In the genomic region with DNA sequence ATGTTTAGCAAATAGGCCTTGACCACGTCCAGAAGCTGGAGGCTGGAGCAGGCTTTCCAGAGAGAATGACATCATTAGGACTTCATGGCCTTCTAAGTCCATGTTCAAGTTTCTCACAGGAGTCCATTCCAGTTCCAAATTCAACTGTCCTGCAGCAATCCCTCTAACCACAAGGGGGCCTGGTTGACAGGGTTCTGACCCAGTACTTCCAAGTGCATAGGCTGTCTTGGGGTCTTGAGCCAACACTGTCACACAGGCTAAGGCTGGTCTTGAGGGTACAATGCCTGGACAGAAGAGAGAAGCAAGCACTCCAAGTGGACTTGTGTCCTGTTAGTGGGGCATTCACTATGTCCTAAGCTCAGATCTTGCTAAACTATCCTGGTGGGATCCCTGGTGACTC, we compare ENCODE assay signal across 9 mouse cellular contexts.
DNase-seq lines count a peak whose midpoint lies in the region; ATAC-seq and TF ChIP-seq lines count a peak whose summit lies in the region.
"Had no signal": no experiment of that assay in that cellular context is flagged by ENCODE, and none has a peak within 500 bp of the region (broad histone marks: within the 10 kb centered on the region; RNA-seq: fewer than 3 reads in every experiment).

No protein-coding gene starts in this region.

- H3K27me3 ChIP-seq in heart, embryonic 12.5 days (replicated peaks), result no peaks in the 10 kb centered on the region
- H3K27me3 ChIP-seq in thymus, adult 2 months (ENCODE audit: control insufficient read depth, insufficient read depth, low read length), result no peaks in the 10 kb centered on the region
- H3K27me3 ChIP-seq in lung, embryonic 14.5 days (ENCODE audit: insufficient read depth, low read length), result no peaks in the 10 kb centered on the region
- no peaks in the 10 kb centered on the region for H3K27me3 ChIP-seq in forebrain, embryonic 13.5 days
- H3K27me3 ChIP-seq: hindbrain, embryonic 15.5 days had no signal

- TF ChIP-seq CTCF in thymus, adult 2 months (IDR thresholded peaks at IDR 0.05; ENCODE audit: borderline replicate concordance, control insufficient read depth, extremely low read depth, insufficient read depth, low read length, poor library complexity), result no peak
- peak; percentile 77 for TF ChIP-seq CTCF in lung, embryonic 14.5 days (IDR thresholded peaks at IDR 0.05; ENCODE audit: low read depth)

- TF ChIP-seq POLR2A in thymus, adult 2 months (IDR thresholded peaks at IDR 0.05; ENCODE audit: control insufficient read depth, extremely low read depth, insufficient read depth, low read length, poor library complexity), result no peak

- no peaks in the 10 kb centered on the region for H3K36me3 ChIP-seq in heart, embryonic 12.5 days
- no peaks in the 10 kb centered on the region for H3K36me3 ChIP-seq in thymus, adult 2 months (ENCODE audit: control insufficient read depth, insufficient read depth, low read length)
- H3K36me3 ChIP-seq in lung, embryonic 14.5 days (ENCODE audit: insufficient read depth), result no peaks in the 10 kb centered on the region
- no peaks in the 10 kb centered on the region for H3K36me3 ChIP-seq in forebrain, embryonic 13.5 days (ENCODE audit: poor library complexity, severe bottlenecking)
- H3K36me3 ChIP-seq: hindbrain, embryonic 15.5 days had no signal

- ATAC-seq in heart, embryonic 12.5 days (ENCODE audit: insufficient number of reproducible peaks, low FRiP score), result no peak; the same call in 1 of the 2 replicates
- peak; percentile 74; the same call in 1 of the 2 replicates for ATAC-seq in lung, embryonic 14.5 days (ENCODE audit: insufficient read depth)
- no peak for ATAC-seq in forebrain, embryonic 13.5 days

- H3K9ac ChIP-seq in heart, embryonic 12.5 days, result no peak overlapping the region
- H3K9ac ChIP-seq in lung, embryonic 14.5 days, result no peak overlapping the region
- no peak overlapping the region for H3K9ac ChIP-seq in forebrain, embryonic 13.5 days
- H3K9ac ChIP-seq: hindbrain, embryonic 15.5 days had no signal

- H3K4me3 ChIP-seq in heart, embryonic 12.5 days, result no peak overlapping the region
- H3K4me3 ChIP-seq in thymus, adult 2 months (ENCODE audit: control insufficient read depth, insufficient read depth, low read length), result no peak overlapping the region
- H3K4me3 ChIP-seq in lung, embryonic 14.5 days (ENCODE audit: low read depth, low read length), result no peak overlapping the region
- H3K4me3 ChIP-seq in forebrain, embryonic 13.5 days, result no peak overlapping the region
- H3K4me3 ChIP-seq: hindbrain, embryonic 15.5 days had no signal

- peak; percentile 18 to 25 for DNase-seq in heart, postnatal 10 days
- peak; percentile 24 for DNase-seq in thymus, postnatal 4 days
- DNase-seq in thymus, adult 2 months, result no peak
- DNase-seq in embryo, embryonic 9.5 days (ENCODE audit: extremely low spot score), result peak; percentile 36
- DNase-seq in lung, embryonic 14.5 days, result peak; percentile 78
- no peak for DNase-seq in thymus, postnatal 0 days (ENCODE audit: low spot score)

- intact Hi-C loops in heart, postnatal 10 days (cut with DNase I), result no loop called here

- H3K4me2 ChIP-seq in heart, embryonic 12.5 days, result no peak overlapping the region
- H3K4me2 ChIP-seq in lung, embryonic 14.5 days, result no peak overlapping the region
- no peak overlapping the region for H3K4me2 ChIP-seq in forebrain, embryonic 13.5 days
- H3K4me2 ChIP-seq: hindbrain, embryonic 15.5 days had no signal

- no peak overlapping the region for H3K27ac ChIP-seq in heart, embryonic 12.5 days (ENCODE audit: poor library complexity, severe bottlenecking)
- no peak overlapping the region for H3K27ac ChIP-seq in thymus, adult 2 months (ENCODE audit: control insufficient read depth, insufficient read depth, low read length)
- no peak overlapping the region for H3K27ac ChIP-seq in lung, embryonic 14.5 days (ENCODE audit: low read depth)
- no peak overlapping the region for H3K27ac ChIP-seq in forebrain, embryonic 13.5 days
- H3K27ac ChIP-seq: hindbrain, embryonic 15.5 days had no signal

- peaks cover 17% of the 10 kb centered on the region for H3K4me1 ChIP-seq in heart, embryonic 12.5 days (replicated peaks)
- H3K4me1 ChIP-seq in thymus, adult 2 months (replicated peaks; ENCODE audit: control insufficient read depth, insufficient read depth, low read length), result no peaks in the 10 kb centered on the region
- 0 out of 2 replicates have a peak, but pooled peaks cover 5% of the 10 kb centered on the region for H3K4me1 ChIP-seq in lung, embryonic 14.5 days (ENCODE audit: insufficient read depth)
- H3K4me1 ChIP-seq in forebrain, embryonic 13.5 days, result no peaks in the 10 kb centered on the region
- H3K4me1 ChIP-seq: hindbrain, embryonic 15.5 days had no signal

- H3K9me3 ChIP-seq in heart, embryonic 12.5 days (replicated peaks), result no peaks in the 10 kb centered on the region
- no peaks in the 10 kb centered on the region for H3K9me3 ChIP-seq in lung, embryonic 14.5 days (ENCODE audit: low read depth, low read length)
- no peaks in the 10 kb centered on the region for H3K9me3 ChIP-seq in forebrain, embryonic 13.5 days (replicated peaks)
- H3K9me3 ChIP-seq: hindbrain, embryonic 15.5 days had no signal

- 58% methylated on average over 1 of the region's 1 CpGs for WGBS in heart, embryonic 12.5 days
- 40% methylated on average over 1 of the region's 1 CpGs for WGBS in thymus, adult 2 months
- 58% methylated on average over 1 of the region's 1 CpGs for WGBS in lung, embryonic 14.5 days
- 69% methylated on average over 1 of the region's 1 CpGs for WGBS in forebrain, embryonic 13.5 days

Comparison
In these comparisons a context has a peak if more than half of its experiments do, and no peak if none do; other contexts are left out.
1. DNase-seq: peak in heart, postnatal 10 days (2 of 2), thymus, postnatal 4 days (single experiment), embryo, embryonic 9.5 days (single experiment) and lung, embryonic 14.5 days (single experiment); none in thymus, adult 2 months (single experiment) and thymus, postnatal 0 days (single experiment).